21 mouse cellular contexts compared by ENCODE assay signal in genomic region chr12:31129548-31129947, GRCm38 (mm10). TPM values are rescaled to one million over a fixed set of nuclear protein-coding genes. Genes with fewer than 3 reads are reported as not detected.
"Had no signal": no experiment of that assay in that cellular context is flagged by ENCODE, and none has a peak within 500 bp of the region (broad histone marks: within the 10 kb centered on the region; RNA-seq: fewer than 3 reads in every experiment).

No protein-coding gene starts in this region.

- DNase-seq: gastrocnemius, adult 2 months; gastrocnemius, postnatal 10 days; gastrocnemius, postnatal 25 days; heart, adult 2 months; heart, postnatal 10 days; heart, postnatal 4 days; kidney, postnatal 4 days; liver; liver, embryonic 13.5 days; liver, postnatal 0 days had no signal

- H3K4me1 ChIP-seq: heart, embryonic 12.5 days; hindbrain, embryonic 10.5 days; hindbrain, embryonic 12.5 days; intestine, embryonic 15.5 days; limb, embryonic 12.5 days; liver, embryonic 13.5 days; liver, embryonic 15.5 days had no signal

- H3K27ac ChIP-seq: gastrocnemius, adult 2 months; heart, adult 2 months; hindbrain, embryonic 10.5 days; hindbrain, embryonic 12.5 days; hindbrain, embryonic 14.5 days; intestine, embryonic 15.5 days; kidney, postnatal 0 days; layer of hippocampus, adult 2 months; left cerebral cortex, adult 2 months; limb, embryonic 10.5 days; limb, embryonic 12.5 days; liver, embryonic 13.5 days; liver, embryonic 15.5 days had no signal

- H3K4me3 ChIP-seq: gastrocnemius, adult 2 months; heart, adult 2 months; heart, embryonic 12.5 days; hindbrain, embryonic 10.5 days; hindbrain, embryonic 12.5 days; intestine, embryonic 15.5 days; layer of hippocampus, adult 2 months; left cerebral cortex, adult 2 months; limb, embryonic 10.5 days; limb, embryonic 12.5 days; liver, embryonic 13.5 days; liver, embryonic 15.5 days had no signal

- H3K36me3 ChIP-seq: heart, embryonic 12.5 days; hindbrain, embryonic 10.5 days; hindbrain, embryonic 12.5 days; intestine, embryonic 15.5 days; limb, embryonic 10.5 days; limb, embryonic 12.5 days; liver, embryonic 13.5 days; liver, embryonic 15.5 days had no signal

- H3K27me3 ChIP-seq: heart, embryonic 12.5 days; hindbrain, embryonic 12.5 days; intestine, embryonic 15.5 days; limb, embryonic 12.5 days; liver, embryonic 13.5 days; liver, embryonic 15.5 days had no signal

RNA-seq across cellular contexts. Expression of gene Fam110c, which starts 55.9 kb away (rescaled TPM):
- polyA plus RNA-seq: hindbrain, embryonic 14.5 days had no signal
